Mouse (Mus musculus) kidney, adult 11 months (tissue): ENCODE measurements at regions not wholly inside any gene's neighbourhood (a gene's known extent, or its start where the extent isn't known, plus 50 kb on each side); places are given as distances from the start of the nearest gene placed in this dataset.

ENCODE experiments used
- DNase-seq: peaks from one replicate; pipeline ENCODE4 v3.0.0; 2022

- DNase-seq = no peak
Measured at GRCm38 (mm10) chr9:23535872-23536271, 313.0 kb downstream of the Bmper start.

- no peak for DNase-seq
Measured at GRCm38 (mm10) chr9:23538051-23538450, 315.2 kb downstream of the Bmper start.

- DNase-seq = no peak
Measured at GRCm38 (mm10) chr9:23551692-23552091, 328.8 kb downstream of the Bmper start.

DNA sequence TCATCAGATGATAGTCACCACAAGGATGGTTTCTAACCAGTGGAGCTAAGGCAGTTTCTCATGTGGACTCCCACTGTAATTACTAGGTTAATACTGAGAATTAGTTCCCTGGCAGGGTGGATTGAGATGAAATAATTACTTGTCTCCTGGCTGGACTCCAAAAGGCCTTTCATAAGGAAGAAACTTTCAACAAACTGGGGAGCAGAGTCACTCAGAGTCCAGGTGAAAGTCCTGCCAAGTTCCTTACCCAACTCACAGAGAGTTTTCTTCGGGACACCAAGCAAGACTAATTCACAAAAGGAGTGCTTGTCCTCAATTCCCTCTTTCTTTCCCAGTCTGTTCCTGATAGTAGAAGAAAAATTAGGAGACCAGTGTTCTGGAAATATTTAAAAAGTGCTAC lies 330.9 kb downstream of the Bmper start:
- DNase-seq = peak; percentile 5

DNA sequence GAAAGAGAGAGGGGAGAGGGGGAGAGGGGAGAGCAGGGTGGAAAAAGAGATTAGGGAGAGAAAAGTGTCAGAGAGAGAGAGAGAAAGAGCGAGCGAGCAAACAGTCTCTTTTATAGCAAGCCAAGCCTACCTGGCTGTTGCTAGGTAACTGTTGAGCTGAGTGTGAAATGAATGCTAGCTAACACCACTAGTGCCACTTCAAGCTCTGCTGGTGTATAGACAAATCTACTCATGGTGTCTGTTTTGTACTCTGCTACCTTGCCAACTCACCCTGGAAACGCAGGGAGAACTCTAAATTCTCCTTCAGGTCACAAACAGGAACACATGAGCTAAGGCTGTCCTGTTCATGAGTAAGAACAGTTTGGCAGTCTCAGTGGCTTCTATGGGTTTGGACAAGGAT lies 334.7 kb downstream of the Bmper start:
- no peak for DNase-seq

- no peak for DNase-seq
Measured at GRCm38 (mm10) chr9:23561924-23562323, 339.0 kb downstream of the Bmper start.

DNA sequence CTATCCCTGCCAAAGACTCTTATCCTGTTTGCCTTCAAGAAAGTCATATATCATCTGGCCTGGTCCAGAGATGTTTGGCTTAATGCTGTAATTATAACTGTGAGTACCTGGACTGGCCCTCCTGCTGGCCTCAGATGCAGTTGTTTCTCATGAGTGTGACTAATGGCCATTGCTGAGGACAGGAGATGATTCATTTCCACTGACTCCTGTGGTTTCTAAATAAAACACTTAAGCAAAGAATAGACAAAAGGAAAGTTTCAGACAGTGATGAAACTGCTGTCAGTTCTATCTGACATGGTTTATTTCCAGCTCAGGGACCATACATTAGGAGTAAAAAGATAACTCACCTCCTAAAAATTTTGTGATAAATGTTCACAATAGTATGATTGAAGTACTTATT lies 344.2 kb downstream of the Bmper start:
- DNase-seq = no peak

- DNase-seq = no peak
Measured at GRCm38 (mm10) chr9:23570150-23570549, 347.3 kb downstream of the Bmper start.

- DNase-seq = no peak
Measured at GRCm38 (mm10) chr9:23576314-23576713, 353.4 kb downstream of the Bmper start.

GRCm38 (mm10) chr9:23580155-23580554 lies 357.3 kb downstream of the Bmper start:
- DNase-seq = no peak

GRCm38 (mm10) chr9:23581039-23581606 lies 358.2 kb downstream of the Bmper start:
- peak; percentile 47 for DNase-seq

DNA sequence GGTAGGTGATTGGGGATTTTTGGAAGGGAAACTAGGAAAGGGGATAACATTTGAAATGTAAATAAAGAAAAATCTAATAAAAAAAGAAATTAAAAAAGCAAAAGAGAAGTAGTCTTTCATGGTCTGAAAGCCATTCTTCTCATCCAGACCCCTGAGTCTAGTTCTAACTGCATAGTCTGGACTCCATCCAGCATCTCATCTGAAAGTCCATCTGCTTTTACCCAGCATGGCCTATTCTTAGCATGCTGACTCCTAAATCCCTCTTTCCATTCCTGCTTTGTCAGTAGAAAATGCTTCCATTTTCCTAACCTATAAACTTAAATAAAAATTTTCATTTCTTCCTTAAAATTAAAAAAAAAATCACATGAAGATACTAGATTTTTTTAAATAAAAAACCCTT lies 361.7 kb downstream of the Bmper start:
- DNase-seq = no peak

- no peak for DNase-seq
Measured at GRCm38 (mm10) chr9:23589024-23589423, 366.1 kb downstream of the Bmper start.

GRCm38 (mm10) chr9:23591906-23592305 lies 369.0 kb downstream of the Bmper start:
- no peak for DNase-seq

DNA sequence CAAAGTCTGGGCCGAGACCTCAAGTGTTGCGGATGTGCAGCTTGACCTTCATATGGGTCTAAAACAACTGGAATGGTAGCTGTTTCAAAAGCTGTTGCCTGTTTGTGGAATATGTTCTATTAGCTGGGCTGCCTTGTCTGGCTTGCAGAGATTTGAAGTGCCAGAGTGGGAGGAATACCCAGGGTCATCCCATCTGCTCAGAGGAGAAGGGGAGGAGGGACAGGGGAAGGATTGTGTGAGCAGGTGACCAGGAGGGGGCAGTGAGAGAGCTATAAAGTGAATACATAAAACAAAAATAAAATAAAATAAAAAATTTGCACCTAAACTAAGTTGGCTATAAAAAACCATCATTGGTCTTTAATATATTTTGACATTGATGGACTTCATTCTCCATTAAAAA lies 377.7 kb downstream of the Bmper start:
- no peak for DNase-seq
